Mouse (Mus musculus): Measurements from ENCODE around the gene Park7.
A peak's percentile ranks its signal among the peaks of the same experiment; 100 is the strongest.

Gene Park7

DNA sequence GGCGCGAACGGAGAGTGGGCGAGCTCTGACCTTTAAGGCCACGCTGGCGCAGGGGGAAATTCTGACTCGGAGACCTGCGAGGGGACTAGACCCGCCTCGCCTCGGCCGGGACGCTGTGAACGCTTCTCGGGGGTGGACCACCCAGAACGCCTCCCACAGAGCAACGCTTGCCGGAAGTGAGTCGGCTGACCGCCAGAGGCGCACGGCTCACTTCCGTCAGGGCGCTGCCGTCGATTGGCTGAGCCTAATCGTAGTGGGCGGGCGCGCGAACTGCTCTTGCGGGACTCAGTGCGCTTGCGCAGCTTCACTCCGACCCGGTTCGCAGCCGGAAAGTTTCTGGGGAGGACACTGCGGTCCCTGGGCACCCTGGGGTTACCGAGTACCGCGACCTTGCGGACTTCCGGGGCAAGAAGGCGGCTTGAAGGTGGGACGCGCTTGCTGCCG, at the start of gene Park7, which contains the start of gene Tnfrsf9:
Gene Park7, minus strand, starts transcription at position 148 of the 444 bp plus-strand sequence.
Gene Tnfrsf9, plus strand, starts transcription at position 273 of the 444 bp plus-strand sequence.
- peak; percentile 92 for DNase-seq (ENCODE audit: low read depth, low spot score)

DNA sequence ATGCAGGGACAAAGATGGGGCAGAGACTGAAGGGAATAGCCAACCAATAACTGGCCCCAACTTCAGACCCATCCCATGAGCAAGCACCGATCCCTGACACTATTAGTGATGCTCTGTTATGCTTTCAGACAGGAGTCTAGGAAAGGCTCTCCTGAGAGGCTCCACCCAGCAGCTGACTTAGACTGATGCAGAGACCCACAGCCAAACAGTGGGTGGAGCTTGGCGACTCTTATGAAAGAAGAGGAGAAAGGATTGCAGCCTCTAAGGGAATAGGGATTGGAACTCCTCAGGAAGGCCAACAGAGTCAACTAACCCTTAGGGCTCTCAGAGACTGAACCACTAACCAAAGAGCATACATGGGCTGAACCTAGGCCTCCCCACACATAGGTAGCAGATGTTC, 49.5 kb upstream of the Park7 start:
- no peak for DNase-seq (ENCODE audit: low read depth, low spot score)

DNA sequence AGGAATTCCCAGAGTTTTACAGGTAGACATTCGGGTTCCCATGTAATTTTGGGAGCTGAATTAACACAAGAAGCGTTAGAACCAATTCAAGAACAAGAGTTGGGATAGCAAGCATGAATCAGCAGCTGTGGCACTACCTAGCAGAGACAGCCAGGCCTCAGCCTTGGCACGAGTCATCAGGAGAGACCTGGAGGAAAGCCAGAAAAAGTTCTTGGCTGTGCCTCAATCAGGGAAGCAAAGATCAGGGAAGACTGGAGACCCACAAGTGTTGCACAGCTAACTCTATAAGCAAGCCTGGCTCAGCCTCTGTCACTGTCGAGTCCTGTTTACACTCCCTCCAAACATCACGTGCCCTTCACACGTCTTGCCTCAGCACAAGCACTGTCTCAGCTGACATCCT, 48.0 kb upstream of the Park7 start:
- no peak for DNase-seq (ENCODE audit: low read depth, low spot score)

GRCm38 (mm10) chr4:150958536-150958935, 44.3 kb upstream of the Park7 start:
- no peak for DNase-seq (ENCODE audit: low read depth, low spot score)

DNA sequence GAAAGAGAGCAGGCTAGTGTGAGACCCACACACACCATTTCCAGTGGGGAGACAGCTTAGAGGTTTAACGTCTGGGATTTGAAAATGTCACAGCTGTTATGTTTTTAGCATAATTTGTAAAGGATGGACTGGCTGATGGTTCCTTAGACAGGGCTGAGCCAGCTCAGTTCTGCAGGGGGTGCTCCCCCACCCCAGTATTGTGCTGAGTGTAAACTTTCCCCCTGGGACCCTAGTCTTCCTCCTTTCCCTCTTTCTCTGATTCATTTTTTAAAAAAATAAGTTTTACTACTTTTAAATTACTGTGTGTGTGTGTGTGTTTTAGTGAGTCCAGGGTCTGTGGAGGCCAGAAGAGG, 42.8 kb upstream of the Park7 start:
- DNase-seq (ENCODE audit: low read depth, low spot score), result no peak

GRCm38 (mm10) chr4:150956369-150957105, 42.3 kb upstream of the Park7 start:
- no peak for DNase-seq (ENCODE audit: low read depth, low spot score)

- no peak for DNase-seq (ENCODE audit: low read depth, low spot score)
Measured at GRCm38 (mm10) chr4:150950972-150951371, 36.7 kb upstream of the Park7 start.

DNA sequence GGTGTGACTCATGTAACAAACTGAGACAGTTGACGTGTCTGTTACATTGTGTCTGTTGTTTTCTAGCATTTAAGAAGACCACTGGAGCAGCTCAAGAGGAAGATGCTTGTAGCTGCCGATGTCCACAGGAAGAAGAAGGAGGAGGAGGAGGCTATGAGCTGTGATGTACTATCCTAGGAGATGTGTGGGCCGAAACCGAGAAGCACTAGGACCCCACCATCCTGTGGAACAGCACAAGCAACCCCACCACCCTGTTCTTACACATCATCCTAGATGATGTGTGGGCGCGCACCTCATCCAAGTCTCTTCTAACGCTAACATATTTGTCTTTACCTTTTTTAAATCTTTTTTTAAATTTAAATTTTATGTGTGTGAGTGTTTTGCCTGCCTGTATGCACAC, 30.5 kb upstream of the Park7 start:
- DNase-seq (ENCODE audit: low read depth, low spot score), result no peak

DNA sequence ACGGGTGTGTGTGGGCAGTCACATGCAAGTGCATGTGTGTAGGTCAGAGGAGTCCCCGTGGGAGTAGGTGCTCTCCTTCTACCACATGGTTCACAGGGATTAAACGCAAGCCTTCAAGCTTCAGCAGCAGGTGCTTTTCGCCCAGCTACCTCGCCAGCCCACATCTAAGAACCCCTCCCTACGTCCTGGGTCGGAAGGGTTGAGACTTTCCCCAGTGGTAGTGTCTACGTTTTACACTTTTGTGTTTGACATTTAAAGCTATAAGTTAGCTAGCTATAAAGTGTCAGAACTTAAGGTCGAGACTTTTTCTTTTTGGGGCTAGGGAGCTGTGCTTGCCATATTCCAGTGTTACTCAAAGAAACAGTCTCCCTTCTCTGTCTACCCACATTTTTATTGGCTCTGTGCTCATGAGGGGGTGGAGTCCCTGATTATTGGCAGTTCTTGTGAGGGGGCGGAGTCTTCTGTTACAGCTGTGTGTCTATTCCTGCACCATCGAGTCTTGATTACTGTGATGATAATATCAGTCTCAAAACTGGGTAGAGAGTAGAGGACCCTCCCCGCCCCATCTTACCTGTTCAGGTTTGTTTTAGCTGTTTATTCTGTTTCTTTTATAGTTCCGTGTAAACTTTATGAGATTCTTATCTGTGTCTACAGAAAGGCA, 25.9 kb upstream of the Park7 start:
- DNase-seq (ENCODE audit: low read depth, low spot score), result no peak

DNA sequence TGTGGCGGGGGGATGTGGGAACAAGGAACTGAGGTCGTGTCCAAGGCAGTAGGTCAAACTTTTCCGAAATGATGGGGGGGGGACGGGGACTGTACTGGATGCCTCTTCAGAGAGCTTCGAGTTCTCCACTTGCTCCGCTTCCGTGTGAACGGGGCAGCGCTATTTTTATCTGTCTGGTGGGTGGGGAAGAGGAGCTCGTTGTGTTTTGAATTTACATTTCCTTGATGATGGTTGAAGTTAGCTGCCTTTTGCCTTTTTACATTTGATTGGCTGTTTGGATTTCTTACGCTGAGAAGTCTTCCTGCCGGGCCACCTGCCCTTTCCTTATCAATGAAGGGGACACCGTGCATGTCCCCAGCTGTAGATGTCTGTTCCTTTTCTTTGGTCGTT, 23.8 kb upstream of the Park7 start:
- DNase-seq (ENCODE audit: low read depth, low spot score), result no peak

DNA sequence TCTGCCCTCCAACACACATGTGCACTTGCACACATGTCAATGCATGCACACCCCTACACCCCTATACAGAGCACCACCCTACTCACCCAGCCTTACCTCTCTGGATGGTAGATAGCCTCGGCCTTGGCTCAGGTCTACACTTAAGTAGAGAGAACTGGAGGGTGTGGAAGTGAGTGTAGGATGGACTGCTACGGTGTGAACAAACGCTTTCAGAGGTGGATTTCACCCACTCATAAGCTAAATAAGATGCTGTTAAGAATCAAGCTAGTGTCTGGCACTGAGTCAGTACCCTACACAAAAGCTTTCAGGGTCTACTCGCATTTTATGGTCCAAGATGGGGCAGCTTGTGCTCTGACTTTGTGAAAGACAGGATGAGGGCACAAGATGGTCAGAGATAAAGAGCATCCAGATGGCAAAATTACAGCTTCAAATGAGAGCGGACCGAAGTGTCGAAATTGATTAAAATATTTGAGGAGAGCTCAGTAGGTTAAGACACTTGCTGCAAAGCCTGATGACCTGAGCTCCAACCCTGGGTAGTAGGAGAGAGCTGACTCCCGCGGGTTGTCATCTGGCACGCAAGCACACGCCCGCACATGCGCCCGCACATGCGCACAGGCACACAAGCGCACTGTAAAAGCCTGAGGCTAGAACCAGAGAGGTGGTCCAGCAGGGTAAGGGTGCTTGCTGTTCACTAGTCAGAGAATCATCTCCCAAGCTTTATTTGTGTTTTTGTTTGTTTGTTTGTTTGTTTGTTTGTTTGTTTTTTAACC, 23.2 kb upstream of the Park7 start:
- DNase-seq (ENCODE audit: low read depth, low spot score), result no peak

DNA sequence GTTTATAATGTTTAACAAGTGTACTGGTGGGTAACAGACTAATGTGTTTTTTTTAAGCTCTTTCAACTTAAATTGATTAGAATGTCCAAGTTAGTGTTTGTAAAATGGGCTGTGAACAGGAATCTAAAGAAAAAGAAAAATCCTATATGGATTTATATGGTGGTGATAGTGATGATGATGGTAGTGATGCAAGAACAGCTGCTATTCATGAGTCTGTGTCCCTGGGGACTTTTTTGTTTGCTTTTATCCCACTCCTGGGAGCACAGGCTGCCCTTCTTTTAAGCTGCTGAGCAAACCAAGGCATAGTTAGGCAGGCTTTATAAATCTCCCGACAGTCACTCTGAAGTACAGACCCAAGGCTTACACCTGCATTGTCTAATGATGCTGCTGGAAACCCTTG, 19.3 kb upstream of the Park7 start:
- DNase-seq (ENCODE audit: low read depth, low spot score), result no peak

DNA sequence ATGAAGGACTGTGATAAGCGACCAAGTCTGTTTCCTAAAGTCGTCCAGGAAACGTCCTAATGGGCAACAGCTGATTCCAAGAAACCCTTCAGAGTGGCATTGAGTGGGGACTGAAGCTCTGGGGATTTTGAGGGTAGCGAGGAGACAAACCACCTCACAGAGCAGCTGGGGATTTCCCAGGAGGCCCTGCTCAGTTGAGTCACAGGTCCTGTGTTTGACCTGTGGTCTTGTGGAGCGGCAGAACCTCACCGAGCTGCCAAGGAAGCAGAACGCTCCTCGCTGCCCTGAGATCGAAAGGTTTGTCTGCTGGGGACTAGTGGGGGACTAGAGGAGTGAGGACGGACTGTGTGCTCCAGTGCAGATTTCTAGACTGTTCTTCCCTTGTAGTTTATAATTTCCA, 13.6 kb upstream of the Park7 start:
- no peak for DNase-seq (ENCODE audit: low read depth, low spot score)

- no peak for DNase-seq (ENCODE audit: low read depth, low spot score)
Measured at GRCm38 (mm10) chr4:150926924-150927705, 12.9 kb upstream of the Park7 start.

DNA sequence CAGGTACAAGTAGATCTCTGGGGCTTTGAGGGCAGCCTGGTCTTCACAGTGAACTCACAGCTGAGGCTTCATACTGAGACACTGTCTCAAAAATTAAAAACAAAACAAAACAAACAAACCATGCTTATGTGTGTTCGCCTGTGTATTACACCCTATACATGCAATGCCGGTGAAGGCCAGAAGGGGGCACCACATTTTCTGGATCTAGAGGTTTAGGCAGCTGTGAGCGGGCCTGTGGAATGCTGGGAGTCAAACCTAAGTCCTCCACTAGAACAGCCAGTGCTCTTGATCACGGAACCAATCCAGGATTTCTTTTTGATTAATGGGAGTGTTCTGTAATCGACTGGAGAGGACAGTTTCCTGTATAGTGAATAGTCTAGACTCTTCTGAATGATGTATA, 11.7 kb upstream of the Park7 start:
- no peak for DNase-seq (ENCODE audit: low read depth, low spot score)

GRCm38 (mm10) chr4:150924936-150925335, 10.7 kb upstream of the Park7 start:
- no peak for DNase-seq (ENCODE audit: low read depth, low spot score)

DNA sequence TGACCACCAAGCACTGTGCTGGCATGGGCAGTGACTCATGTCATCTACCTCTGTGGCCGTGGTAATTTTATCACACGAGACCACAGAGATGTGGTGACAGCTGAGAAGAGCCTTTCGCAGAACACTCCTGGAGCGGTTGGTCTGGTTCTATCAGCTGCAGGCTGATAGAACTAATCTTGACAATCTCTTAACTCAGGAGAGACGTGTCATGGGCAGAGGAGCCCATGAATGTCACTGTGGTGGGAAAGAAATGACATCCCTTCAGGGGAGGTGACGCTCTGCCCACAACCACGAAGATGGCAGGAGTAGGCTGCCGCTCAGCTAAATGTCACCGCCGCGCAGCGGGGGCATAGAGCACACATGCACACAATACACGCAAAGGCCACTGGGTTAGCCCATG, 10.1 kb upstream of the Park7 start:
- no peak for DNase-seq (ENCODE audit: low read depth, low spot score)

- DNase-seq (ENCODE audit: low read depth, low spot score), result no peak
Measured at GRCm38 (mm10) chr4:150921206-150921605, 7.0 kb upstream of the Park7 start.

GRCm38 (mm10) chr4:150917336-150918027, 3.2 kb upstream of the Park7 start:
- DNase-seq (ENCODE audit: low read depth, low spot score), result no peak

DNA sequence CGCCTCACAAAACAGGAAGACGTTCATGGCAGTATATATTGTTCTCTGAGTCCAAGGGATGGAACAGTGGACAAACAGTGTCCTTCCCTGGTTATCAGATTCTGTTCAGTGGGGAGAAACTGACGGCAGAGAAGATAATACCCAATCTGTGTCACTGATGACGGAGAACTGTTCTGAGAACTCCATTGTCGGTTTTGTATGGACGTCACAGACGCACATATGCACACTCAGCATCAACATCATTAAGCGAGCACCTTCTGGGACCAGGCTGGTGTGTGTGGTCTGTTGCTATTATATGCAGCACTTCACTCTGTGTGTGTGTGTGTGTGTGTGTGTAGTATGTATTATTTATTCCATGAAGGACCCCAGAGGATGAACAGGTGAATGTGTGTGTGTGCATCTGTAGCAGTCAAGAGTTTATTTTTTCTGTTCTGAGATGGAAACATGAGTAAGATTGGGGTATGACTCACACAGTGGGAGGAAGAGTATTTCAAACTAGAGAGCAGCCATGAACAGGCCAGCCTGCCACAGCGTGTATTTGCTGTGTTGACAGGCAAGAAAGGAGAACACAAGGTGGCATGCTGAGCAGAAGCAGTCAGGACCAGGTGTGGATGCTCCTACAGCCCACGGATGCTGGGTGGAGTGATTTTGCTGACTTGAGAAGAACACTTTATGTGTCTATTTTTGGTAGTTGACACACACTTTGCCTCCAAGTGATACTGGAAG, 1.1 kb upstream of the Park7 start:
- no peak for DNase-seq (ENCODE audit: low read depth, low spot score)

- no peak for DNase-seq (ENCODE audit: low read depth, low spot score)
Measured at GRCm38 (mm10) chr4:150913743-150914142, 494 bp downstream of the Park7 start.

All from embryo, embryonic 11.5 days (tissue).